Mouse (Mus musculus) MN1 (cell line): ENCODE results near the gene Serpine3.
"Not testable (repeated sequence)": the region's sequence is repeated elsewhere in the genome, so short reads cannot be mapped to it uniquely, and the experiment has no call there.

Experiments used
- DNase-seq: peaks from one replicate; pipeline ENCODE4 v3.0.0-alpha.2; 2016; ENCODE audit warnings: low spot score

Serpine3 gene

DNA sequence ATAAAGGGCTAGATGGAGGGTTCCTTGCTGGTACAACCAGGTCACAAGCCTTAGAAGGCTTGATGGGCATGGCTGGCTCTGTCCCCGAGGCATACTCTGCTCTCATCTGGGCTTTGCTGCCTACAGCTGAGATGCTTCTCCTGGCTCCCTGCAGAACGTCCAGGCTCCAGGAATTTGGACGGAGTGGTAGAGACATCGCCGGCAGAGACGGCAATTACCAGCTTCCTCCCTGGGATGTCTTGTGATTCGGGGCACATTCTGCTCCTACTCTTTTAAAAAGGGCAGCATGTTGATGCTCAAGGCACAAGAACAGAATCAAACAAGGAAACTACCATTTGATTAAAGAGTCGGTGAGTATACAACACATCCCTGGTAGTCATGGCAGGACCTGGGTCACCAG is at the start of gene Serpine3:
Gene Serpine3 (plus strand): TSS at position 301 of the 400 bp plus-strand sequence.
- DNase-seq: no peak

- no peak for DNase-seq
These were observed 41.1 kb upstream of the Serpine3 start for GRCm38 (mm10) chr14:62622393-62622792.

DNA sequence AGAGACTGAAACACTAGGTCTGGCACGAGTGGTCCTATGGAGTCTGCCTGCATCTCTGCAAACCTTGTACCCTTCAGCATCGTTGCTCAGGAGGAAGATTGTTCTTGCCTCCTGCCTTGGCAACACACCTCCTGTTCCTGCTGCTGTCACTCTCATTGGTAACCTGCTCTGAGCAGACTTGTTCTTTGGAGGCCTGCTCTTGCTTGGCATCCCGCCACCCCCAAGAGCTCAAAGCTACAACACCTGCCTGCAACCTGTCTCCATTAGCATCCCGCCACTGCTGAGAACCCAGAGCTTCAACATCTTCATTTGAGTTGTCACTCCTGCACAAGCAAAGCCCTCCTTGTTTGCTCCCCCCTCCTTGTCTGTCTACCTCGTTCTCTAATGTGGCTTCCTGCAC is 35.5 kb upstream of the Serpine3 start:
- DNase-seq: no peak

DNA sequence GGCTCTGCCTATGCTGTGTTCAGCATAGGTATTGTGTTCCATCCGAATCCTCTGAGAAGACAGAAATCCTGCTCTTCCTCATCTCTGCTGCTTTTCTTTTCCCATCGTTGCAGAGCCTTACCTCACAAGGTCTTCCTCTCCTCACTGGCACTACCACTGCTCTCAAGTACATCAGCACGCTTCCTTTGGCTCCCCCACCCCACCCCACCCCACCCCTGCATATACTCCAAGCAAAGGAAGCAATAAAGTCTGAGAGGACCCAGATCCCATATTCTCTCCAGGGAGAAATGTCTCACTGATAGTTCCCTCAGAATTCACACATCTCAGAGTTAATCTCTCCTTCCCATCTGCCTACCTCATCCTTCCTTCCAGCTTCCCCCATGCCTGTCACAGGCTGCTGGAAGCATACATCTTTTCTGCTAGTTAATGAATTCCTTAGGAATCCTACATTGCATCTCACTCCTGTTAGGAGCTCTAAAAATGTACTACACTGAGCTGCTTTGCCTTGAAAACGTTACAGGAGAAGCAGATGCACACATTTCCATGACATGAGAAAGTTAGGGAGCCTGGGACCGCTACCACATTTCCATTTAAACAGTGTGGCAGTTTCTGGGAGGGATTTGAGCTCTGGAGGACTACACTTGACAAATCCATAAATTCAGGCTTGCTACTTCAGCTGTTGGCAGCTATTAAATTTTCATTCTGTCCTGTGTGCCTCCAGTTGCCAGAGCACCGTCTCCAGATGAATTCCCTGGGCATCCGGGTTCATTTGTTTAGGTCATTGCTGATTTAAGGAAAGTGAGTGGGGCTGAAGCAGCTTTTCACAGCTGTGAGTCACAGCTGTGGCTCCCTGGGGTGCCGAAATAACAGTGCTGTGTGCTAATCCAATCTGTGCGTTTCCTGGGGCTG is 25.8 kb upstream of the Serpine3 start:
- DNase-seq: peak; percentile 83

GRCm38 (mm10) chr14:62638345-62638702 is 25.1 kb upstream of the Serpine3 start:
- no peak for DNase-seq

GRCm38 (mm10) chr14:62639111-62639510 is 24.4 kb upstream of the Serpine3 start:
- peak; percentile 29 for DNase-seq

- no peak for DNase-seq
These were observed 23.9 kb upstream of the Serpine3 start for GRCm38 (mm10) chr14:62639551-62639950.

DNA sequence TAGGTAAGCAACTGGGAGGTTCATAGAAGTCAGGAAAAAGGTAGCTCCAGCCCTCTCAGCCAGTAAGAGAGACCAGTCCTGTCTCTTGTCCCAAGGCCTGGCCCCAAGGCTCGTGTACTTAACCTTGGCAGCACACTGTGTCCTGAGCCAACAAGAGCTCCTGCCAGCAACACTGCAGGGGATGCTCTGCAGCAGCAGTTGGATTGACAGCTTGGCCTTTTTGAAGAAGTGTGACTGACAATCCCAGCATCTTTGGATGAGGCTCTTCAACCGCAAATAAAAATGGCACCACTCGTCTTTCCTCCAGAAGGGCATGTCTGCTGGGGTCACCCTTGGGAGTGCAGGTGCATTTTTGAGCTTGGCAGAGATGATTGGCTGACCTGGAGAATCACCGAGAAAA is 23.1 kb upstream of the Serpine3 start:
- no peak for DNase-seq

DNA sequence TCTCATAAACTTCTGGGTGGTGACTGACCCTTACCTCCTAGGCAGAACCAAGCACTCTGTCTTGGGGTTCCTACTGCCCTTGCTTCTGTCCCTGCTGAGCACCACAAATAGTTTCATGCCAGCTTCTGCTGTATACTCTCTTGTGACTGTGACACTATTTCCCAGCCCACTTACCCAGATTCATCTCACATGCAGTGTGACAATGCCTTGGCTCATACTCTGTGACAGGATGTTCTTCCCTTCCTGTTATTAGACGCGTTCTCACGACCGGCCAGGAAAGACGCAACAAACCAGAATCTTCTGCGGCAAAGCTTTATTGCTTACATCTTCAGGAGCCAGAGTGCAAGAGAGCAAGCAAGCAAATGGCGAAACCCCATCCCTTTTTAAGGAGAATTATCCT is 21.1 kb upstream of the Serpine3 start:
- DNase-seq: not testable (repeated sequence)

DNA sequence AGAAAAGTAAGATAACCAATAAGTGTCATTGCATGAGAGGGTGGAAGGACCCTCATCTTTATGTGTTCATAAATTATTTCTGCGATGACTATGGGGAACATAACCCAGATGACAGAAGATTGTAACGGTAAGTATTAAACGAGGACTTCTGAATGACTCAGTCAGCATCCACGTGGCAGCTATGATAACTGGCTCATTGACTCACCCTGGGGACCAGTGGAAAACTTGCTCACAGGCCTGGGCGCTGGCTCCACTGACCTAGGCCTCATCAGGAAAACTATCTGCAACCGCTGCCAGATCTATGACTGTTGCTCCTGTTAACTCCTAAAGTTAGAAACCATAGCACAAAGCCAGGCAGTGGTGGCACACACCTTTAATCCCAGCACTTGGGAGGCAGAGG is 15.1 kb upstream of the Serpine3 start:
- no peak for DNase-seq

DNA sequence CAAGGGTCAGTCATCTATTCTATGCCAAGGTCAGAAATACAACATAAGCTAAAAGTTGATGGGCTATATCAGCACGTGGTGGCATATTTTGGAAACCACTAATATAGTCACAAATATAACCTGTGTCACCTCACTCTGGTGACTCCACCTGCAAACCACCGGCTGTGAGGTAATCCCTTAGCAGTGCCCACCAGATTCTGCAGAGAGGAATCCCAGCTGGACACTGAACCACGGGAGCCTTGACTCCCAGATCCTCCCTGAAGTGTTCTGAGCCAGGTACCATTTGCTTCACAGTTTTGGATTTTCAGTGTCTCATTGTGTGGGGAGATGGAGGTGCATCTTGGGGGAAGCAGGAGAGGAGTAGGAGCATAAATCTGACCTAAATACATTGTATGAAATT is 13.1 kb upstream of the Serpine3 start:
- DNase-seq: no peak

- no peak for DNase-seq
These were observed 11.7 kb upstream of the Serpine3 start for GRCm38 (mm10) chr14:62651771-62652170.

DNA sequence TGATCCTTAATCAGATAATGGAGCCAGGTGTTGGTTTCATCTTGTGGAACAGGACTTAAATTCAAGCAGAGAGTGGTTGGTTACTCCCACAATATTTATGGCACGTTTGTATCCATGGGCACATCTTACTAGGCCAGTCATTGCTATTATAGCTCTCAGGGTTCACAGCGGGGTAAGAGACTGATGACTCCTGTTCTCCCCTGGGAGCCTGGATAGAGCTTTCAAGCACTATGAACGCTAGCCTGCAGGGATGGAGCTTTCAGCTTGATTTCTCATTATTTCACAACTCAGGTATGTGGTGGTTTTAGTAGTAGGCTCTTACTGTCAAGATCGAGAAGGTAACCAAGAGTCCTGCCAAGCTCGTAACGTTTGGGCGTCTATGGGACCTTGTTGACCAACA is 7.5 kb upstream of the Serpine3 start:
- DNase-seq: no peak

GRCm38 (mm10) chr14:62657469-62657868 is 6.0 kb upstream of the Serpine3 start:
- DNase-seq: no peak

GRCm38 (mm10) chr14:62662381-62662780 is 1.1 kb upstream of the Serpine3 start:
- DNase-seq: no peak

GRCm38 (mm10) chr14:62664976-62665673 is 1.7 kb downstream of the Serpine3 start:
- no peak for DNase-seq

DNA sequence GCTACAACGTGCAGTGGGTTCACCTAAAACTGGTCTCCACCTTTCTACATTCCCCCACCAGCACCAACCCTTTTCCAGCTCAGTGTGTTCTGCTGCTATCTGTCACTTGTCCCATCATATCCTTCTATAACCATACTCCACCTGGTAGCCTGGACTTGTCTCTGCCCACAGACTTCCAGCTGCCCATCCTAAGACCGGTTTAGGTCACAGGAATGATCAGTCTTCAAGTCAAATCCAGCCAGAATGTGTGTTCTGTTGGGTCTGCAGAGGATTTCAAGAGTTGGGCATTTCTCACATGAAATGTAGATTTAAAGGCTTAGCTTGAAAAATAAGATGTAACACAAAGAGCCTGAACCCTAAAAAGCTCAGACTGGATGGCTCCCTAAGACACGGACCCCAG is 10.2 kb downstream of the Serpine3 start:
- peak; percentile 12 for DNase-seq

DNA sequence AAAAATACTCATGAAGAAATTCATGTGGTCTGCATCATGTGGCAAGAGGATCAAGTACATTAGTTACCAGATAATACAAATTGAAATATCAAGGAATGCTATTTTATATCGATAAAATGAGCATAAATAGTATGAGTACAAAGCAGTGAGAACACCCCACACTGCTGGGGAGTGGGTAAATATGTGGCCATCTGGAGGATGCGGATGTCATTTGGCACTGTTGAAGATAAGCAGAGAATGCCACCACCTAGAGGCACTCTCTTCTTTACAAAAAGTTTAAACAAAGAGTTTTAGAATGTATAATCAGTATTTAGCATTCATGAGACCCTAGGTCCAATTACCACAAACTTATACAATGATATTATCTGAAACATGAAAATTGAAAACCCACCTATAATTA is 54.7 kb downstream of the Serpine3 start:
- no peak for DNase-seq

- DNase-seq: no peak
These were observed 58.2 kb downstream of the Serpine3 start for GRCm38 (mm10) chr14:62721625-62722024.

DNA sequence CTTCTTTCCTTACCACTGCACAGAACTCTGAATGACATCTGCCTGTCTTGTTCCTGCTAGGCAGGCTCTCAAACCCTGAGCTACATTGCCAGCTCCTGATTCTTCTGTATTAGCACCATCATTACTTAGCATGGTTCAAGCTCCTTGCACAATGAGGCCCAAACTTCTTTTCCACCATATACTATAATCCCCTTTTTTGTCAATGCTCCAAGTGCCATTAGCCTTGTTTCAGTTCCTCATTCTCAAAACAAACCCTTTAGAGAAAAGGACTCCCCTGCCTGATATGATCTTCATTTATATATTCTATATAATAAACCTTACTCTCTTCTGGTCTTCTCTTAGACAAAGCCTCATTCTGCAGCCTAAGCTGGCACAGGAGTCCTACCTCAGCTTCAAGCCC is 61.1 kb downstream of the Serpine3 start:
- no peak for DNase-seq

GRCm38 (mm10) chr14:62731902-62732301 is 68.4 kb downstream of the Serpine3 start:
- DNase-seq: no peak

DNA sequence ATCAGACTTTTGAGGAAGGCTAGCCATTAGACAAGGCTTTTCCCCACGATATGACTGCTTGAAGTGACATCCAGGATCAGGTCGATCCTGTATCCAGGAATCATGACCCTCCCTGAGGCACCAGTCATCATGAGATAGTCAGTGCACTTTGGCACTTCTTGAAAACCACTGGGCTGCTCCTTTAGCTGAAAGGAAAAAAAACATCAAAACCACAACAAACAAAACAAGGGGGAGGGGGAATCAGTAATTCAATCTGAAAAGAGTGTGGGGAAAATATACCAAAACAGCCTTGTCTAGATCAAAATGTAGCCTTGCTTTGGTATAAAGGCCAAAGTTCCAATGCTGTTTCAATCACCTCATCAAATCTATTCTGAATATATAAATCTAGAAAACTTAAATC is 70.2 kb downstream of the Serpine3 start:
- DNase-seq: no peak

- no peak for DNase-seq
These were observed 72.2 kb downstream of the Serpine3 start for GRCm38 (mm10) chr14:62735646-62736045.
